8 mouse cellular contexts compared by ENCODE assay signal in genomic region chr16:96684581-96684980, GRCm38 (mm10).
DNase-seq lines count a peak whose midpoint lies in the region; ATAC-seq and TF ChIP-seq lines count a peak whose summit lies in the region.

No protein-coding gene starts in this region.

- no peaks in the 10 kb centered on the region for H3K36me3 ChIP-seq in liver, adult 2 months (ENCODE audit: control insufficient read depth, insufficient read depth, low read length)
- no peaks in the 10 kb centered on the region for H3K36me3 ChIP-seq in liver, embryonic 11.5 days (ENCODE audit: control insufficient read depth, insufficient read depth, low read length)
- H3K36me3 ChIP-seq in neural tube, embryonic 15.5 days: peaks cover 23% of the 10 kb centered on the region; the same call in 1 of the 2 replicates

- H3K9me3 ChIP-seq in liver, embryonic 11.5 days (ENCODE audit: control insufficient read depth, low read length): no peaks in the 10 kb centered on the region
- no peaks in the 10 kb centered on the region for H3K9me3 ChIP-seq in neural tube, embryonic 15.5 days (replicated peaks)

- intact Hi-C loops in heart, postnatal 14 days (cut with DNase I): loop anchor here (1.0 to 5.0 kb wide), 2 partner anchors 135 to 588 kb away; no protein-coding TSS in a partner anchor
- intact Hi-C loops in left cerebral cortex, postnatal 4 days (cut with DNase I): loop anchor here (5.0 to 10.0 kb wide), 2 partner anchors 140 to 608 kb away; no protein-coding TSS in a partner anchor

- no peak for ATAC-seq in liver, embryonic 11.5 days (replicated peaks; ENCODE audit: low FRiP score)
- ATAC-seq in neural tube, embryonic 15.5 days (ENCODE audit: low FRiP score): 0 out of 2 replicates have a peak, but pooled peaks have one; percentile 53
- no peak for ATAC-seq in monocyte, adult 5-6 weeks (replicated peaks; ENCODE audit: insufficient number of reproducible peaks, low FRiP score, low TSS enrichment, poor library complexity, severe bottlenecking)

- H3K9ac ChIP-seq in liver, adult 2 months (ENCODE audit: low read depth, low read length): no peak overlapping the region
- H3K9ac ChIP-seq in liver, embryonic 11.5 days (ENCODE audit: low read depth, low read length): no peak overlapping the region
- H3K9ac ChIP-seq in neural tube, embryonic 15.5 days (replicated peaks): no peak overlapping the region

- 18% methylated on average over 4 of the region's 4 CpGs for WGBS in liver, adult 2 months
- 26% methylated on average over 4 of the region's 4 CpGs for WGBS in liver, embryonic 11.5 days
- WGBS in neural tube, embryonic 15.5 days: 19% methylated on average over 4 of the region's 4 CpGs

- peak; percentile 48 for TF ChIP-seq CTCF in liver, adult 2 months (IDR thresholded peaks at IDR 0.05; ENCODE audit: low read depth, low read length)

- H3K4me1 ChIP-seq in liver, adult 2 months (ENCODE audit: control insufficient read depth, insufficient read depth, low read length): no peaks in the 10 kb centered on the region
- no peaks in the 10 kb centered on the region for H3K4me1 ChIP-seq in liver, embryonic 11.5 days (replicated peaks; ENCODE audit: control insufficient read depth, insufficient read depth, low read length)
- no peaks in the 10 kb centered on the region for H3K4me1 ChIP-seq in neural tube, embryonic 15.5 days

- no peak overlapping the region for H3K4me2 ChIP-seq in liver, embryonic 11.5 days
- H3K4me2 ChIP-seq in neural tube, embryonic 15.5 days: no peak overlapping the region

- no peak for TF ChIP-seq POLR2A in liver, adult 2 months (IDR thresholded peaks at IDR 0.05; ENCODE audit: extremely low read depth, insufficient read depth, low read length)

- H3K27ac ChIP-seq in liver, adult 2 months (replicated peaks; ENCODE audit: insufficient read depth, low read depth, low read length): no peak overlapping the region
- H3K27ac ChIP-seq in liver, embryonic 11.5 days (ENCODE audit: low read depth, low read length): no peak overlapping the region
- H3K27ac ChIP-seq in neural tube, embryonic 15.5 days (replicated peaks): no peak overlapping the region

- H3K4me3 ChIP-seq in liver, adult 2 months (ENCODE audit: insufficient read depth, low read depth, low read length): no peak overlapping the region
- no peak overlapping the region for H3K4me3 ChIP-seq in liver, embryonic 11.5 days (ENCODE audit: low read depth, low read length)
- H3K4me3 ChIP-seq in neural tube, embryonic 15.5 days (replicated peaks): no peak overlapping the region

- H3K27me3 ChIP-seq in liver, adult 2 months (ENCODE audit: control insufficient read depth, insufficient read depth, low read length): no peaks in the 10 kb centered on the region
- H3K27me3 ChIP-seq in liver, embryonic 11.5 days (replicated peaks; ENCODE audit: control insufficient read depth, insufficient read depth, low read length): no peaks in the 10 kb centered on the region
- no peaks in the 10 kb centered on the region for H3K27me3 ChIP-seq in neural tube, embryonic 15.5 days (replicated peaks)

- DNase-seq in liver, adult 2 months (ENCODE audit: extremely low read depth, low read depth, low spot score): peak; percentile 33
- DNase-seq in liver, embryonic 11.5 days (ENCODE audit: low spot score): no peak
- DNase-seq in adipocyte (ENCODE audit: low spot score): peak; percentile 49
- DNase-seq in cerebellum, postnatal 4 days (ENCODE audit: low spot score in 2 of 2): peak; percentile 37 to 74
- DNase-seq in heart, postnatal 14 days: peak; percentile 37 to 70
- peak; percentile 73 for DNase-seq in left cerebral cortex, postnatal 4 days

- H3K79me2 ChIP-seq in liver, adult 2 months (ENCODE audit: control insufficient read depth, insufficient read depth, low read length): no peaks in the 10 kb centered on the region
